Mouse (Mus musculus): ENCODE results near the gene Dhx35. TPM values are rescaled to one million over a fixed set of nuclear protein-coding genes. Genes with fewer than 3 reads are reported as not detected.

Gene Dhx35
- total RNA-seq (2021) = 10 to 100 TPM; 23.7 to 24.3 TPM

GRCm38 (mm10) chr2:158794494-158795004 lies at the start of gene Dhx35:
TSS of gene Dhx35 (plus strand) at chr2:158794807.
- peak; percentile 93 for DNase-seq
- intact Hi-C loops (cut with DNase I) = no loop called here

GRCm38 (mm10) chr2:158745049-158745482 lies 49.5 kb upstream of the Dhx35 start:
- intact Hi-C loops (cut with DNase I) = loop anchor here (5.0 kb wide), 1 partner anchor 78 kb away; the partner anchor contains the start of gene Ppp1r16b
- peak; percentile 32 for DNase-seq

- intact Hi-C loops (cut with DNase I) = loop anchor here (5.0 kb wide), 1 partner anchor 79 kb away; the partner anchor contains the start of gene Ppp1r16b
These were observed 48.4 kb upstream of the Dhx35 start for GRCm38 (mm10) chr2:158746164-158746563.

GRCm38 (mm10) chr2:158749366-158749765 lies 45.2 kb upstream of the Dhx35 start:
- intact Hi-C loops (cut with DNase I) = loop anchor here (5.0 kb wide), 1 partner anchor 82 kb away; the partner anchor contains the start of gene Ppp1r16b
- DNase-seq = no peak

More at GRCm38 (mm10) chr2:158746164-158746563, 48.4 kb upstream of the Dhx35 start:
- DNase-seq = no peak

GRCm38 (mm10) chr2:158760231-158760630 lies 34.4 kb upstream of the Dhx35 start:
- intact Hi-C loops (cut with DNase I) = loop anchor here (5.0 kb wide), 1 partner anchor 102 kb away; no protein-coding TSS in a partner anchor
- no peak for DNase-seq

GRCm38 (mm10) chr2:158762339-158762738 lies 32.3 kb upstream of the Dhx35 start:
- intact Hi-C loops (cut with DNase I) = loop anchor here (5.0 kb wide), 1 partner anchor 100 kb away; no protein-coding TSS in a partner anchor
- DNase-seq = no peak

- peak; percentile 98 for DNase-seq
- intact Hi-C loops (cut with DNase I) = no loop called here
These were observed 26.8 kb upstream of the Dhx35 start, which contains the start of gene Fam83d for GRCm38 (mm10) chr2:158767742-158768339. TSS of gene Fam83d (plus strand) at chr2:158768093.

GRCm38 (mm10) chr2:158768350-158768749 lies 26.3 kb upstream of the Dhx35 start:
- intact Hi-C loops (cut with DNase I) = no loop called here
- peak; percentile 32 for DNase-seq

GRCm38 (mm10) chr2:158768771-158769170 lies 25.8 kb upstream of the Dhx35 start:
- intact Hi-C loops (cut with DNase I) = no loop called here
- DNase-seq = no peak

- intact Hi-C loops (cut with DNase I) = no loop called here
- peak; percentile 47 for DNase-seq
These were observed 24.4 kb upstream of the Dhx35 start for GRCm38 (mm10) chr2:158770126-158770757.

GRCm38 (mm10) chr2:158771066-158771763 lies 23.4 kb upstream of the Dhx35 start:
- DNase-seq = no peak
- intact Hi-C loops (cut with DNase I) = no loop called here

GRCm38 (mm10) chr2:158772808-158773207 lies 21.8 kb upstream of the Dhx35 start:
- DNase-seq = no peak
- intact Hi-C loops (cut with DNase I) = no loop called here

GRCm38 (mm10) chr2:158774886-158775285 lies 19.7 kb upstream of the Dhx35 start:
- intact Hi-C loops (cut with DNase I) = no loop called here
- DNase-seq = no peak

- DNase-seq = peak; percentile 83
- intact Hi-C loops (cut with DNase I) = no loop called here
These were observed 17.9 kb upstream of the Dhx35 start for GRCm38 (mm10) chr2:158776716-158777115.

GRCm38 (mm10) chr2:158777490-158777889 lies 17.1 kb upstream of the Dhx35 start:
- DNase-seq = no peak
- intact Hi-C loops (cut with DNase I) = no loop called here

GRCm38 (mm10) chr2:158778349-158778748 lies 16.3 kb upstream of the Dhx35 start:
- DNase-seq = no peak
- intact Hi-C loops (cut with DNase I) = no loop called here

GRCm38 (mm10) chr2:158781126-158781525 lies 13.5 kb upstream of the Dhx35 start:
- no peak for DNase-seq
- intact Hi-C loops (cut with DNase I) = no loop called here

- intact Hi-C loops (cut with DNase I) = no loop called here
- peak; percentile 21 for DNase-seq
These were observed 7.4 kb upstream of the Dhx35 start for GRCm38 (mm10) chr2:158786927-158787795.

- intact Hi-C loops (cut with DNase I) = no loop called here
- no peak for DNase-seq
These were observed 436 bp downstream of the Dhx35 start for GRCm38 (mm10) chr2:158795043-158795442.

GRCm38 (mm10) chr2:158795875-158796274 lies 1.3 kb downstream of the Dhx35 start:
- intact Hi-C loops (cut with DNase I) = no loop called here
- DNase-seq = no peak

Data from left cerebral cortex, postnatal 4 days (tissue).